Mouse (Mus musculus): Measurements from ENCODE around the gene Lrrc25. TPM values are rescaled to one million over a fixed set of nuclear protein-coding genes. Genes with fewer than 3 reads are reported as not detected.
"Not testable (repeated sequence)": the region's sequence is repeated elsewhere in the genome, so short reads cannot be mapped to it uniquely, and the experiment has no call there.

Lrrc25 gene
- total RNA-seq, 1 experiment = 0.13 TPM

DNA sequence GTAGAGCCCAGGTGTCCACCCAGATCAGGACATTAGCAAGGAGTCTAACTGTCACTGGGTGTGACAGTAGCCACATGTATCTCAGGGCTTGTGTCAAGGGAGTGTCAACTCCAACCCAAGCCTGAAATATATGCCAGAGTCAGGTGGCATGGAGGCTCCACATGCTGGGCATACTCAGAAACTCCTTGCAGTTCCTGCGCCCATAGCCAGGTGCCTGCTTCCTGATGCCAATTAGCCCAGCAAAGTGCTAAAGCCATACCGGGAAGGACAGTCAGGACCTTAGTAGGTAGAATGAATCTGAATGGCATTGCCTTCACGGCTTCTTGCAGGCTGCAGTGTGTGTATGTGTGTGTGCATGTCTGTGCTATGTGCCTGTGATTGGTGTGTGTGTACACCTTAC is 38.7 kb upstream of the Lrrc25 start:
- in situ Hi-C loops (cut with MboI; ENCODE audit: low sequenced_read_pairs in 2 of 2, unreplicated experiment in 2 of 2) = no loop called here
- Histone ChIP-seq H3K4me3 (ENCODE audit: insufficient read depth in 1 of 2, low read depth in 1 of 2, low read length in 2 of 2, poor library complexity in 1 of 2, severe bottlenecking in 1 of 2) (no peak overlapping the region), H3K4me1 (ENCODE audit: control insufficient read depth in 2 of 2, insufficient read depth in 2 of 2, low read length in 2 of 2, poor library complexity in 1 of 2) (0 out of 4 replicates have a peak, but pooled peaks cover 0 to 2% of the 10 kb centered on the region in 2 experiments), H3K9ac (ENCODE audit: insufficient read depth, low read depth, low read length, poor library complexity, severe bottlenecking) (no peak overlapping the region), H3K27ac (ENCODE audit: insufficient read depth, low read depth, low read length, poor library complexity, severe bottlenecking) (no peak overlapping the region), H3K9me3 (ENCODE audit: control insufficient read depth, insufficient read depth, low read depth, low read length) (no peaks in the 10 kb centered on the region), H3K36me3 (ENCODE audit: control insufficient read depth, insufficient read depth, low read length, poor library complexity, severe bottlenecking) (peaks cover 26% of the 10 kb centered on the region)
- DNase-seq (ENCODE audit: low read depth, low spot score) = no peak
- no peak for TF ChIP-seq HCFC1 (IDR thresholded peaks at IDR 0.05; ENCODE audit: borderline replicate concordance, insufficient read depth, low read length)
- no peak for TF ChIP-seq MAFK (IDR thresholded peaks at IDR 0.05; ENCODE audit: insufficient read depth, low read depth, low read length)
- TF ChIP-seq ZNF384 (IDR thresholded peaks at IDR 0.05; ENCODE audit: low read depth, low read length) = no peak
- TF ChIP-seq ZC3H11A (IDR thresholded peaks at IDR 0.05; ENCODE audit: borderline replicate concordance, low read depth, low read length) = no peak
- no peak for TF ChIP-seq CHD2 (IDR thresholded peaks at IDR 0.05; ENCODE audit: low read depth, low read length)

DNA sequence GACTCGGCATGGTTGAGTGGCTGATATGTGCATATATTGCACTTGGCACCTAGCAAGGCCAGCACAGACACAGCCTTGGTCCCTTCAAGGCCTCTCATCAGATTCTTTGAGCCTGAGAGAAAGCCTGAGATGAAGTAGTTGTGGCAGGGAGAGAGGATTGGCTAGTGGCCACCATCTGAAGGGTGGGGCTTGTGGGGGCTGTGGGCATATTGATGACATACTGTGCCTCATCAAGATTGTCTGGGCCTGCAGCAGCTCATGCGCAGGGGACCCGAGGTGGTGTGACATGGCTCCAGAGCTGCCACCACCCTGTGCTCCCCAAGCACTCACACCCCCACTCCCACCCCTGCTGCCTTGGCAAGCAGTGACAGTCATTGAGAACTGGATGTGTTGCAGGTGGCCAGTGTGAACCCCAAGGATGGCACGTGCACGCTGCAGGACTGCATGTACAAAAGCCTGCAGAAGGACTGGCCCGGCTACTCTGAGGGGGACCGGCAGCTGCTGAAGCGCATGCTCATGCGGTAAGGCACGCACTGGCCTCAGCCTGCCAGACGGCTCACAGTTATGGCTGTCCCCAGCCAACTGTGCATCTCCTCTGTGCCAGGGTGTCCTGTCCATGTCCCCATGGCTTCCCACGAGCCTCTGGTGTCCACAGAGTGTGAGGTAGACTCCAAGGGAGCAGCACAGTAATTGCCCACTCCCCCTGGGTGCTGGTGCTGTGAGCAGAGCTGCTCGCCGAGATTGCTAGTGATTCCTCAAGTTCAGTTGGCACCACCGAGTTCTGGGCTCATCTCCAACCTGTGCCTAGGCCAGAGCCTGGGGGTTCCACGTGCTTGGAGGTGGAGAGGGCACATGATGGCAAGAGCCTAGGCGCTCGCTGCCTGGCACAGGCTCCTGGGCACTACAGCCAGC is 32.2 kb upstream of the Lrrc25 start:
- TF ChIP-seq ZC3H11A (IDR thresholded peaks at IDR 0.05; ENCODE audit: borderline replicate concordance, low read depth, low read length) = no peak
- no peak for TF ChIP-seq HCFC1 (IDR thresholded peaks at IDR 0.05; ENCODE audit: borderline replicate concordance, insufficient read depth, low read length)
- no peak for TF ChIP-seq CHD2 (IDR thresholded peaks at IDR 0.05; ENCODE audit: low read depth, low read length)
- TF ChIP-seq MAFK (IDR thresholded peaks at IDR 0.05; ENCODE audit: insufficient read depth, low read depth, low read length) = no peak
- no peak for TF ChIP-seq ZNF384 (IDR thresholded peaks at IDR 0.05; ENCODE audit: low read depth, low read length)
- in situ Hi-C loops (cut with MboI; ENCODE audit: low sequenced_read_pairs in 2 of 2, unreplicated experiment in 2 of 2) = no loop called here
- Histone ChIP-seq H3K27ac (ENCODE audit: insufficient read depth, low read depth, low read length, poor library complexity, severe bottlenecking) (no peak overlapping the region), H3K9ac (ENCODE audit: insufficient read depth, low read depth, low read length, poor library complexity, severe bottlenecking) (no peak overlapping the region), H3K4me1 (ENCODE audit: control insufficient read depth in 2 of 2, insufficient read depth in 2 of 2, low read length in 2 of 2, poor library complexity in 1 of 2) (0 out of 4 replicates have a peak, but pooled peaks cover 0 to 4% of the 10 kb centered on the region in 2 experiments), H3K9me3 (ENCODE audit: control insufficient read depth, insufficient read depth, low read depth, low read length) (no peaks in the 10 kb centered on the region), H3K4me3 (ENCODE audit: insufficient read depth in 1 of 2, low read depth in 1 of 2, low read length in 2 of 2, poor library complexity in 1 of 2, severe bottlenecking in 1 of 2) (no peak overlapping the region), H3K36me3 (ENCODE audit: control insufficient read depth, insufficient read depth, low read length, poor library complexity, severe bottlenecking) (peaks cover 40% of the 10 kb centered on the region)
- DNase-seq (ENCODE audit: low read depth, low spot score) = no peak

DNA sequence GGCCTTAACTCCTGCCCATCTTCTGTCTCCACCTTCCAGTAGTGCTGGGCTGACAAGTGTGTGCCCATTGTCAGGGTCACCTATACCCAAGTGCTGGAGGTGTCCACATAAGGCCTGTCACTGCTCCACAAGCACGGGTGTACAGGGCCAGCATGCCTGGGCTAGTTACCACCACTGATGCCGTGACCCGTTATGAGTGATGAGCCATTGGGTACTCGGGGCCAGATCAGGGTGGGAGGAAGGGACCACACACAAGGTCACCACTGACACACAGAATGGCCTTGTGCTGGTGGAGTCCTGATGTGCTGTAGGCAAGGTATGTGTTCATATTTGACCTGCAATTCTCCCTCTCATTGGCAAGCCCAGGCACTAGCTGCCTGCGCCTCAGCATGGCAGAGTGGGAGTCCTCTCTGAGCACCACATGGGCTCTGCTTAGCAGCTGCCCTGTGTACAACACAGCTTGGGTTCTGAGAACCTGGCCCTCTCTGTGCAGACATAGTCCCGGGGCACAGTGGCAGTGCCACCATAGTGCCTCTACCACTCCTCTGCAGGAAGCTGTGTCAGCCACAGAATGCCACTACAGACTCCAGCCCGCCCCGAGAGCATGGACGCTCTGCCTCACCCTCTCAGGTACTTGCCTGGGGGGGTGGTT is 31.2 kb upstream of the Lrrc25 start:
- H3K4me1 ChIP-seq (ENCODE audit: control insufficient read depth in 2 of 2, insufficient read depth in 2 of 2, low read length in 2 of 2, poor library complexity in 1 of 2) = peaks cover 0 to 8% of the 10 kb centered on the region in 2 experiments; a peak in 1 of 4 replicates
- DNase-seq (ENCODE audit: low read depth, low spot score) = no peak
- peaks cover 40% of the 10 kb centered on the region for H3K36me3 ChIP-seq (ENCODE audit: control insufficient read depth, insufficient read depth, low read length, poor library complexity, severe bottlenecking)
- in situ Hi-C loops (cut with MboI; ENCODE audit: low sequenced_read_pairs in 2 of 2, unreplicated experiment in 2 of 2) = no loop called here
- no peak overlapping the region for H3K4me3 ChIP-seq (ENCODE audit: insufficient read depth in 1 of 2, low read depth in 1 of 2, low read length in 2 of 2, poor library complexity in 1 of 2, severe bottlenecking in 1 of 2)
- no peak for TF ChIP-seq MAFK (IDR thresholded peaks at IDR 0.05; ENCODE audit: insufficient read depth, low read depth, low read length)
- no peak for TF ChIP-seq ZC3H11A (IDR thresholded peaks at IDR 0.05; ENCODE audit: borderline replicate concordance, low read depth, low read length)
- no peak for TF ChIP-seq HCFC1 (IDR thresholded peaks at IDR 0.05; ENCODE audit: borderline replicate concordance, insufficient read depth, low read length)
- no peak for TF ChIP-seq ZNF384 (IDR thresholded peaks at IDR 0.05; ENCODE audit: low read depth, low read length)
- no peak for TF ChIP-seq CHD2 (IDR thresholded peaks at IDR 0.05; ENCODE audit: low read depth, low read length)
- 0 out of 2 replicates have a peak overlapping the region, but pooled peaks have one; percentile 1 for H3K27ac ChIP-seq (ENCODE audit: insufficient read depth, low read depth, low read length, poor library complexity, severe bottlenecking)
- no peak overlapping the region; the same call in 1 of the 2 replicates for H3K9ac ChIP-seq (ENCODE audit: insufficient read depth, low read depth, low read length, poor library complexity, severe bottlenecking)
- no peaks in the 10 kb centered on the region for H3K9me3 ChIP-seq (ENCODE audit: control insufficient read depth, insufficient read depth, low read depth, low read length)

DNA sequence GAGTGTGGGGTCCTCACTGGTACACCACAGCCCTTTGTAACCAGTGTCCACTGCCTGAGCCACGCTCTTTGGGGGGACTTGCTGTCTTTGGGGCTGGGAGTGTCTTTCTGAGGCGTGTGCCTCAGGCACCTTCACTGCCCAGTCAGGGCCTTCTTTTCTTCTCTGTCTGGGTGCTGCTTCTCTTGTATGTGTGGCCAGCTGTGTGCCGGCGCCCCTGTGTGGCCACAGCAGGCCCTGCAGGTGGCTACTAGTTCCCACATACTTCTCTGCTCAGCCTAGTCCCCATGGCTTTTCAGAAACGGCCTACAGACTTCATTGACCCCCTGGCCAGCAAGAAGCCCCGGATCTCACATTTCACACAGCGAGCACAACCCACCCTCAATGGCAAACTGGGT is 30.7 kb upstream of the Lrrc25 start:
- no peak overlapping the region for H3K4me3 ChIP-seq (ENCODE audit: insufficient read depth in 1 of 2, low read depth in 1 of 2, low read length in 2 of 2, poor library complexity in 1 of 2, severe bottlenecking in 1 of 2)
- TF ChIP-seq CHD2 (IDR thresholded peaks at IDR 0.05; ENCODE audit: low read depth, low read length) (no peak), ZC3H11A (IDR thresholded peaks at IDR 0.05; ENCODE audit: borderline replicate concordance, low read depth, low read length) (0 out of 2 replicates have a peak, but pooled peaks have one; percentile 14)
- DNase-seq (ENCODE audit: low read depth, low spot score) = no peak
- in situ Hi-C loops (cut with MboI; ENCODE audit: low sequenced_read_pairs in 2 of 2, unreplicated experiment in 2 of 2) = no loop called here
- H3K27ac ChIP-seq (ENCODE audit: insufficient read depth, low read depth, low read length, poor library complexity, severe bottlenecking) = no peak overlapping the region
- H3K4me1 ChIP-seq (ENCODE audit: control insufficient read depth in 2 of 2, insufficient read depth in 2 of 2, low read length in 2 of 2, poor library complexity in 1 of 2) = peaks cover 0 to 8% of the 10 kb centered on the region in 2 experiments; a peak in 1 of 4 replicates
- peaks cover 40% of the 10 kb centered on the region for H3K36me3 ChIP-seq (ENCODE audit: control insufficient read depth, insufficient read depth, low read length, poor library complexity, severe bottlenecking)
- H3K9ac ChIP-seq (ENCODE audit: insufficient read depth, low read depth, low read length, poor library complexity, severe bottlenecking) = no peak overlapping the region
- no peaks in the 10 kb centered on the region for H3K9me3 ChIP-seq (ENCODE audit: control insufficient read depth, insufficient read depth, low read depth, low read length)

DNA sequence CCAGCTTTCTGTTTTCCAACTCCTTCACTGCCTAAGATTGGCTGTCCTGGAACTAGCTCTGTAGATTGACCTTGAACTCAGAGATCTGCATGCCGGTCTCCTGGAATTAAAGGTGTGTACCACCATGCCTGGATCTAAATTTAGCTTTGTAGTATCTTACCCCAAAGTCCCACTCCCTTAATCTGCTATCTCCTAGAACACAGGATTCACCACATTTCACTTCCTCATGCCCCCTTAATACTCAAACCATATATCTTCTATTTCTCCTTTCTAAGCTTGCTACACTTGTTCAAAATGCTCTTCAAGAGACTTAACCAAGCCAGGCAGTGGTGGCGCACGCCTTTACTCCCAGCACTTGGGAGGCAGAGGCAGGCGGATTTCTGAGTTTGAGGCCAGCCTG is 28.0 kb upstream of the Lrrc25 start:
- H3K9ac ChIP-seq (ENCODE audit: insufficient read depth, low read depth, low read length, poor library complexity, severe bottlenecking); H3K9me3 ChIP-seq (ENCODE audit: control insufficient read depth, insufficient read depth, low read depth, low read length); DNase-seq (ENCODE audit: low read depth, low spot score); in situ Hi-C loops (cut with MboI; ENCODE audit: low sequenced_read_pairs in 2 of 2, unreplicated experiment in 2 of 2); H3K4me3 ChIP-seq (ENCODE audit: insufficient read depth in 1 of 2, low read depth in 1 of 2, low read length in 2 of 2, poor library complexity in 1 of 2, severe bottlenecking in 1 of 2); H3K27ac ChIP-seq (ENCODE audit: insufficient read depth, low read depth, low read length, poor library complexity, severe bottlenecking): not testable (repeated sequence)
- peaks cover 0 to 14% of the 10 kb centered on the region in 2 experiments; a peak in 1 of 4 replicates for H3K4me1 ChIP-seq (ENCODE audit: control insufficient read depth in 2 of 2, insufficient read depth in 2 of 2, low read length in 2 of 2, poor library complexity in 1 of 2)
- H3K36me3 ChIP-seq (ENCODE audit: control insufficient read depth, insufficient read depth, low read length, poor library complexity, severe bottlenecking) = peaks cover 33% of the 10 kb centered on the region

Data from ES-E14 (cell line).